Mouse (Mus musculus) heart, embryonic 10.5 days (tissue): ENCODE measurements around the gene Pla2g4f. TPM values are rescaled to one million over a fixed set of nuclear protein-coding genes. Genes with fewer than 3 reads are reported as not detected.

Experiments used
- DNase-seq: peaks from one replicate; pipeline ENCODE4 v3.0.0-alpha.2; 2017; ENCODE audit warnings: low spot score
- H3K27ac ChIP-seq: fragments of 300-500 bp; sonication (generic); 2 replicates; pipeline ENCODE4 v1.5.1; 2016; ENCODE audit warnings: mild to moderate bottlenecking
- H3K27me3 ChIP-seq: fragments of 300-500 bp; sonication (generic); 2 replicates; pipeline ENCODE4 v1.6.1; 2016; ENCODE audit warnings: mild to moderate bottlenecking; ENCODE audit not compliant: poor library complexity, insufficient read depth, severe bottlenecking
- H3K36me3 ChIP-seq: fragments of 300-500 bp; sonication (generic); 2 replicates; pipeline ENCODE4 v1.6.1; 2016; ENCODE audit warnings: mild to moderate bottlenecking, moderate library complexity
- H3K4me1 ChIP-seq: fragments of 300-500 bp; sonication (generic); 2 replicates; pipeline ENCODE4 v1.6.1; 2016; ENCODE audit warnings: mild to moderate bottlenecking
- H3K4me3 ChIP-seq: fragments of 300-500 bp; sonication (generic); 2 replicates; pipeline ENCODE4 v1.5.1; 2016; ENCODE audit warnings: mild to moderate bottlenecking, moderate library complexity
- H3K9me3 ChIP-seq: fragments of 300-500 bp; sonication (generic); 2 replicates; pipeline ENCODE4 v1.6.1; 2016; ENCODE audit warnings: mild to moderate bottlenecking, moderate library complexity
- WGBS: fragments of 180-500 bp; shearing (Covaris S2); methylation state at CpG from one replicate; pipeline ENCODE4 v1.1.7; 2016; 5-methylcytosine and 5-hydroxymethylcytosine counted together
- polyA plus RNA-seq: library from polyadenylated mRNA; unstranded; fragments of >200 nt; fragmentation: Nextera tagmentation; extraction: Ambion mirVana; gene quantifications from 2 replicates; pipeline ENCODE4 v1.2.1, GENCODE M21; 2016

The Pla2g4f gene
- polyA plus RNA-seq, 1 experiment from 2014 or later = 0.05 TPM

GRCm38 (mm10) chr2:120265523-120265922 is 48.4 kb downstream of the Pla2g4f start:
- Histone ChIP-seq H3K36me3 (no peaks in the 10 kb centered on the region), H3K9me3 (no peaks in the 10 kb centered on the region), H3K4me1 (peaks cover 16% of the 10 kb centered on the region), H3K27me3 (peaks cover 38% of the 10 kb centered on the region), H3K4me3 (no peak overlapping the region), H3K27ac (no peak overlapping the region)
- 63% methylated on average over 6 of the region's 6 CpGs for WGBS
- no peak for DNase-seq

GRCm38 (mm10) chr2:120264858-120265257 is 49.1 kb downstream of the Pla2g4f start:
- Histone ChIP-seq H3K9me3 (no peaks in the 10 kb centered on the region), H3K36me3 (no peaks in the 10 kb centered on the region), H3K4me1 (peaks cover 16% of the 10 kb centered on the region), H3K4me3 (no peak overlapping the region), H3K27ac (no peak overlapping the region), H3K27me3 (peaks cover 32% of the 10 kb centered on the region)
- 42% methylated on average over 10 of the region's 10 CpGs for WGBS
- DNase-seq = no peak

GRCm38 (mm10) chr2:120262876-120263275 is 51.1 kb downstream of the Pla2g4f start:
- H3K27ac ChIP-seq = no peak overlapping the region
- no peak for DNase-seq
- WGBS = 30% methylated on average over 1 of the region's 1 CpGs

GRCm38 (mm10) chr2:120261346-120261745 is 52.6 kb downstream of the Pla2g4f start:
- Histone ChIP-seq H3K27me3 (0 out of 2 replicates have a peak, but pooled peaks cover 6% of the 10 kb centered on the region), H3K4me1 (0 out of 2 replicates have a peak, but pooled peaks cover 6% of the 10 kb centered on the region), H3K36me3 (no peaks in the 10 kb centered on the region), H3K9me3 (no peaks in the 10 kb centered on the region), H3K4me3 (no peak overlapping the region), H3K27ac (no peak overlapping the region)
- 69% methylated on average over 3 of the region's 3 CpGs for WGBS
- DNase-seq = no peak

More at GRCm38 (mm10) chr2:120262876-120263275, 51.1 kb downstream of the Pla2g4f start:
- no peaks in the 10 kb centered on the region for H3K36me3 ChIP-seq
- no peak overlapping the region for H3K4me3 ChIP-seq
- peaks cover 18% of the 10 kb centered on the region; the same call in 1 of the 2 replicates for H3K27me3 ChIP-seq
- H3K9me3 ChIP-seq = no peaks in the 10 kb centered on the region
- H3K4me1 ChIP-seq = 0 out of 2 replicates have a peak, but pooled peaks cover 6% of the 10 kb centered on the region

GRCm38 (mm10) chr2:120256259-120256658 is 57.7 kb downstream of the Pla2g4f start:
- Histone ChIP-seq H3K27me3 (no peaks in the 10 kb centered on the region), H3K4me1 (no peaks in the 10 kb centered on the region), H3K27ac (no peak overlapping the region), H3K36me3 (no peaks in the 10 kb centered on the region), H3K9me3 (no peaks in the 10 kb centered on the region), H3K4me3 (no peak overlapping the region)
- DNase-seq = no peak

- Histone ChIP-seq H3K27me3 (no peaks in the 10 kb centered on the region), H3K9me3 (no peaks in the 10 kb centered on the region), H3K27ac (no peak overlapping the region), H3K36me3 (no peaks in the 10 kb centered on the region), H3K4me3 (no peak overlapping the region), H3K4me1 (no peaks in the 10 kb centered on the region)
- 84% methylated on average over 6 of the region's 6 CpGs for WGBS
- DNase-seq = no peak
Observed at GRCm38 (mm10) chr2:120252644-120253043, 61.3 kb downstream of the Pla2g4f start.

Other genes starting within 250 kb of the Pla2g4f start
- 115 and 173 TPM in 2 replicates for gene Ehd4, start 159.6 kb downstream of the Pla2g4f start, polyA plus RNA-seq
- gene Pla2g4e, start 68.8 kb downstream of the Pla2g4f start, polyA plus RNA-seq = 0.52 and 0.54 TPM in 2 replicates
- 0.04 TPM in 1 of 2 replicates, not detected in the other for gene Pla2g4d, start 25.0 kb downstream of the Pla2g4f start, polyA plus RNA-seq
- 17.4 and 19.2 TPM in 2 replicates for gene Vps39, start 39.0 kb upstream of the Pla2g4f start, polyA plus RNA-seq
- 7.0 and 8.8 TPM in 2 replicates for gene Ganc, start 89.7 kb upstream of the Pla2g4f start, polyA plus RNA-seq
- gene Tmem87a, start 89.9 kb upstream of the Pla2g4f start, polyA plus RNA-seq = 4.4 and 4.5 TPM in 2 replicates
- 5.2 and 6.3 TPM in 2 replicates for gene Capn3, start 141.9 kb upstream of the Pla2g4f start, polyA plus RNA-seq
- gene Zfp106, start 249.7 kb upstream of the Pla2g4f start, polyA plus RNA-seq = 59.7 and 64.8 TPM in 2 replicates